Mouse (Mus musculus) cerebellum, postnatal 10 days (tissue): ENCODE measurements around the gene Rab25.
A peak's percentile ranks its signal among the peaks of the same experiment; 100 is the strongest.
"Not testable (repeated sequence)": the region's sequence is repeated elsewhere in the genome, so short reads cannot be mapped to it uniquely, and the experiment has no call there.

Experiments
- DNase-seq, 2 experiments: peaks; one replicate each; pipeline ENCODE4 v3.0.0; 2021; ENCODE audit warnings: mixed read lengths in 2 of 2

Gene Rab25

DNA sequence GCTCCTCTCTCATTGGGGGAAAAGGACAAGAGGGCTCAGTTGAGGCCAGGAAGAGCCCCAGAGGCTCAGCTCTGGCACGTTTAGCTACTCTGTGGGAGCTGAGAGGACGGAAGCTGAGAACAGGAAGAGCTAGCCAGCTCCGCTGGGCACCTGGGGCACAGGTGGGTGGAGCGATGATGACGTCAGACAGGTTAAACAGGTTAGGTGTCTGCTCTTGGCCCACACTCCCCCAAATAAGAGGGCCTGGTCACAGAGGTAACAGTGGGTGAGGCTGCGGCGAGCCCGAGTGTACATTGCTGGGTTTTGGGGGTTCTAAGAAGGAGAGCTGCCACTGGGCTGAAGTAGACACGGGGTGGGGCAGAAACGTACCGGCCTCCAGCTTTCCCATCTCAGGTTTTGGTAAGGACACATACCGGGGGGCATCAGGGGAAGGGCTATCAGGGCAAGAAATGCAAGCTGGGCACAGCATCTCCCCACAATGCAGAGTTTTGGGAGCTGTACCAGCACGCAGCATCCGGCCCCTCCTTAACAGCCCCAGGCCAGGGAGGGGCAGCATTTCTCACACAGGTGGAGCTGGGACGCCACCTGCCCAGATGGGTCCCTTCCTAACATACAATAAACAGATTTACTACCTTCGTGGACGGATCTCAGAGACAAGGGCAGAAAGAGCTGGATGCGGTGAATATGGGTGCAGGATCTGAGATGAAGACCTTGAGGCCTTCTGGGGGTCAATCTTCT, at the start of gene Rab25:
Rab25 (minus strand) TSS at position 121 of the 738 bp plus-strand sequence.
- no peak for DNase-seq

DNA sequence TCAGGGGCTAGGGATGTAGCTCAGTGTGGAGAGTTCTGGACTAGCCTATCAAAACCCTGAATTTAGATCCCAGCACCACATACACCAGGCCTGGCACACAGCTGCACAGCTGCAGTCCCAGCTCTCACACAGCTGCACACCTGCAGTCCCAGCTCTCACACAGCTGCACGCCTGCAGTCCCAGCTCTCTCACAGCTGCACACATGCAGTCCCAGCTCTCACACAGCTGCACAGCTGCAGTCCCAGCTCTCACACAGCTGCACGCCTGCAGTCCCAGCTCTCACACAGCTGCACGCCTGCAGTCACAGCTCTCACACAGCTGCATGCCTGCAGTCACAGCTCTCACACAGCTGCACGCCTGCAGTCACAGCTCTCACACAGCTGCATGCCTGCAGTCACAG, 48.4 kb upstream of the Rab25 start:
- not testable (repeated sequence) for DNase-seq

DNA sequence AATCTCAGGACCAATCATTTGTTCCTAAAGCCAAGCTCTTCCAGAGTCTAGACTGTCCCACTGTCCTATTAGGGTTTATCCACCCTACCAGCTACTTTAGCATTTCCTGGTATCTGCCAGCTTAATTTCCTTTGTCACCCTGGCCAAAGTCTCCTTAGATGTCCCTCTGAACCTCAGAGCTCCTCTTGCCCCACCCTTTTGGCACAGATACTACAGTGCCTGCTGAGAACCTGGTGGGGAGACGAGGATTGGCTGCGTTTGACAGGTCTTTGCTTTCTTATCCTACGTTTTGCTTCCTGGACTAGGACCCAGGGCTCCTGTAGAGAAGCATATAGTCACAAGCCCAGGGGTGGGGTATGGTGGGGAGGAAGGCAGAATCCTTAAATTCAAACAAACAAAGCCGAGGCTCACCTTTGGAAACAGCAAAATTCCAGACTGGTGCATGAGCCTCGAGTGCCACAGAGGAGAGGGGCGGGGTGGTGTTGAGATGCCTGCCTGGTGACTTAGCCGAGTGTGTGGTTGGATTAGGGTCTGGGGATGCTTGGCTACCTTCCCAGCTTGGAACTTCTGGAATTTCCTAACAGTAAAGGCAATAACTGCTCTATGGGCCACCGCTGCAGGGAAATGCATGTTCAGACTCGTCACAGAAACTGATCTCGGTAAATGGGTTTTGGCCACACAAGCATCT, 45.9 kb upstream of the Rab25 start:
- DNase-seq = no peak

DNA sequence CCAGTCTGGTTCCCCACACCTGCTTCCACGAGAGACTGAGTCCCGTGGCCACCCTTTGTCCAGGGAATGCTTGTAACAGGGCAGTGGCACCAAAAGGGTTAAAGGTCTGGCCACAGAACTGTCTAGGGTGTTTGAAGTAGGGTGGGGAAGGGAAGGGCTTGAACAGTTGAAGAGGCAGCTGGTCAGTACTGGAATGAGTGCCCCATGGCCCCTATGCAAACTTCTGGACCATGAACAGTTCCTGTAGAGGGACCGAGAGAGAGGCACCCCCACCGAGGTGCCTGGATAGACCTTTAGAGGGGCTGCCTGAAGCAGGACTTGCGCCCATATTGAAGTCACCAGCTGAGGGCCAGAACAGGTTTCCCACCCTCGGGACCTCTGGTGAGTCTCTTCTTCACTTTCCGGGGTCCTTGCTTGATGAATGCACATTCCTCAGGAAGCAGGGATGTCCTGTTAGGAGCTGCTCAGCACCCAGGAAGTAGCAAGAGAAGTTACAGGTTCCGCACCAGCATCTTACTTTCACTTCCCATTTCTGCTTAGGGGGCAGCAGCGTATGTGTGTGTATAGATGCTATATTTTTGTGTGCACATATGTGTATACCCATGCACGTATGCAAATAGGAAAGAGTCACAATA, 45.0 kb upstream of the Rab25 start:
- no peak for DNase-seq

DNA sequence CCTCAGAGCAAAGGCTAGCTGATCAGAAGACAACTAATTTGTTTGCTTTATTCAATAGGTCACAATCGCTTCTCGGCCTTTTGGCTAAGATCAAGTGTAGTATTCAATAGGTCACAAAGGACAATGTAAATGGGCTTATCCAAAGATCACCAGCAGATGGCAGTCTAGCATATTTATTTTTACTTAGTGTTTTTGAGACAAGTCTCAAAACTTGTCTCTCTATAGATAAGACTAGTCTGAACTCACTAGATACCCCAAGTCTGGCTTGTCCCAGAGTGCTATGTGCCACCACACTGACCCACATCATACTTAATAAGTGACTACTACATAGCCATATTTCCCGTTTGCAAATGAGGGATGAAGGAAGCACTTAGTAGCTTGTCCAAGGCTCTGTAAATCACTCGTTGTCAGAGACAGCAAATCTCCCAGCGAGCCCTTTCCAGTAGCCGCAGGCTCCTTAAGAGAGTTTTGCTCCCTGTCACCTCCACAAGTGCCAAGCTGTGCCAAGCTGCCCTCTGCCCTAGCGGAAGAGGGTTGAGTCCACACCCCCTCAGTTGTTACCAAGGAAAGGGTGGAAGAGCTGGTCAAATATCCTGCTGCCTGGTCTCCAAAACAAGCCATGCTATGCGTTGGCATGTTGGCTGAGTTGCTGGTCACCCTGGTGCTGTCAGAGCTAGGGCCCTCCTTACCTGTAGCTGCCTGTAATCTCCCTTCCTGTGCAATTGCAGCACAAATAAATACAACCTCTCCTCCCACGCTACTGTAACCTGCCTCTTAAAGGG, 44.0 kb upstream of the Rab25 start:
- peak; percentile 63 to 80 for DNase-seq

GRCm38 (mm10) chr3:88591044-88591443, 42.9 kb upstream of the Rab25 start:
- DNase-seq = no peak

GRCm38 (mm10) chr3:88590246-88590645, 42.1 kb upstream of the Rab25 start:
- no peak for DNase-seq

DNA sequence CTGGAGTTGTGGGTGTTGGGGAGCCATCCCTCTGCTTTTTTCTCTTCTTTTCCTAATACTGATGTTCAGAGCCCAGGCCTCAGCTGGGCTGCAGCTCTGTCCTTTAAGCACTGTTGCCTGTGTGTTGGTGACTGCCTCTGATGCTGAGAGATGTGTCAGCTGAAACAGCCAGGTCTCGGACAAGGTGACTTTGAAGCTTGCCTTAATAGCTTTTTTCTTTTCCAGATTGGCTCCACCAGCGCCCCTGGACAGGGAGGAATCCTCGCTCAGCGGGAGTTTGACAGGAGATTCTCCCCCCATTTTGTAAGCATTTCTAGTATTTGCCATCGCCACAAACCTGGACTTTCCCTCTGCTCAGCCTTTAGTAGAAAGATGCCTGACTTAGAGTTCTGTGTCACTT, 38.5 kb upstream of the Rab25 start:
- no peak for DNase-seq

- no peak for DNase-seq
Measured at GRCm38 (mm10) chr3:88585769-88586168, 37.7 kb upstream of the Rab25 start.

DNA sequence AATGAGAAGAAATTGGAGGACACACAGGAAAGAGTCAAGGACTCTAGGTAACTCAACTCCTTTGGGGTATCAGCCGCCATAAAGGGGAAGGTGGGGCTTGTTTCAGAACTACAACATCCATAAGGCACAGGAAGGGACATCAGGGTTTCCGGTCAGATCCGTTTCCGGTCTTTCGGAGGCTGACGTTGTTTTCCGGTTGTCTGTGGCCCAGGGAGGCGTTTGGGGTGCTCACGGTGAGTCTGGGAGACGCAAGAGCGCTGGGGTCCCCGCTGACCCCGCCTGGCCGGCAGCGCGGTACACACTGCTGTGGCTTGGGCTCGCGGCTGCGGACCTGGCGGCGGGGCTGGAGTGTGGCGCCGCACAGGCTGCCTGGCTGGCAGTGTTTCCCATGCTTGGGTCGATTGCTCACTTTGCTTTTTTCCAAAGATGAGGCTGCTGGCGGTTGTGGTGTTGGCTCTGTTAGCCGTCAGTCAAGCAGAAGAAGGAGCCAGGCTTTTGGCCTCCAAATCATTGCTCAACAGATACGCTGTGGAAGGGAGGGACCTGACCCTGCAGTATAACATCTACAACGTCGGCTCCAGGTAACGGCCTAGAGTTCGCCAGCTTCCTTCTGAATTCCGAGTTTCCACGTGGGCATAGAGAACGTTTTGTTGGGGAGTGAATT, 31.5 kb upstream of the Rab25 start:
- DNase-seq = peak; percentile 83 to 86

- no peak for DNase-seq
Measured at GRCm38 (mm10) chr3:88578498-88579424, 30.7 kb upstream of the Rab25 start.

GRCm38 (mm10) chr3:88577846-88578245, 29.7 kb upstream of the Rab25 start:
- not testable (repeated sequence) for DNase-seq

DNA sequence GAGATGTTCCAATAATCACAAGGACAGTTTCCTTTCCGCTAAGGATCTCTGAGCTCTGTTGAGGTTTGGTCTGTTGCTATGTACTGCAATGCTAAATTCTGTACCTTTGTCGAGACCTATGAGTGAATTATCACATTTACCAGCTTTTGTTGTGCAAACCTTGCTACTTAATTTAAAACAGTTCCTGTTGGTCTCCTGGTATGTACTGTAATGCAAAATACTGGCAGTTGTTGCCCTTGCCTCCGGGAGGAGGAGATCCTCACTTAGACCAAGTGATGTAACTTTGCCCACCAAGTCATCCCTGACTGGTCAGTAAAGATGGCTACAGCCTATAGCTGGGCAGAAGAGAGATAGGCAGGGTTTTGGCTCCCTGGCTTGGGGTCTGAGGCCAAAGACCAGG, 27.4 kb upstream of the Rab25 start, which contains the start of gene Ssr2:
Ssr2 (plus strand) TSS at position 337 of the 400 bp plus-strand sequence.
- no peak for DNase-seq

- no peak for DNase-seq
Measured at GRCm38 (mm10) chr3:88573810-88574209, 25.7 kb upstream of the Rab25 start.

GRCm38 (mm10) chr3:88572835-88573234, 24.7 kb upstream of the Rab25 start:
- DNase-seq = no peak

GRCm38 (mm10) chr3:88571856-88572255, 23.8 kb upstream of the Rab25 start:
- DNase-seq = no peak

DNA sequence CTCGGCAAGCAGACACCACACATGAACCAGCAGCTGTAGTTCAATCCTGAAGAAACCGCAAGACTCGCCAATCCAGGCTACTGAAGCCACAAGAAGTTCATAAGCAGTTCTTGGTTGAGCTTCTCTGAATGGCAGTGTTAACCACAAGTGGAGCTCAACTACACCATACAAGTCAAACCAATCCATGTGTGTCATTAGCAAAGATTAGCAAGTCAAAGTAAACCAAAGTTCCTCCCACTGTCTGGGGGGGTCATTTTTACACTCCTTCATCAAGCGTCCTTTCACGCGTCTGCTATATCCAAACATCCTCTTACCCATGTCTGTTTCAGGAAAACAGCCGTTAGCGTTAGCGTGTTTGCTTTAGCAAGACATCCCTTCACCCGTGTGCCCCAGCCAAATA, 22.2 kb upstream of the Rab25 start:
- no peak for DNase-seq

- DNase-seq = no peak
Measured at GRCm38 (mm10) chr3:88569694-88570093, 21.6 kb upstream of the Rab25 start.

GRCm38 (mm10) chr3:88569093-88569492, 21.0 kb upstream of the Rab25 start:
- DNase-seq = no peak

GRCm38 (mm10) chr3:88568615-88569014, 20.5 kb upstream of the Rab25 start:
- no peak for DNase-seq

DNA sequence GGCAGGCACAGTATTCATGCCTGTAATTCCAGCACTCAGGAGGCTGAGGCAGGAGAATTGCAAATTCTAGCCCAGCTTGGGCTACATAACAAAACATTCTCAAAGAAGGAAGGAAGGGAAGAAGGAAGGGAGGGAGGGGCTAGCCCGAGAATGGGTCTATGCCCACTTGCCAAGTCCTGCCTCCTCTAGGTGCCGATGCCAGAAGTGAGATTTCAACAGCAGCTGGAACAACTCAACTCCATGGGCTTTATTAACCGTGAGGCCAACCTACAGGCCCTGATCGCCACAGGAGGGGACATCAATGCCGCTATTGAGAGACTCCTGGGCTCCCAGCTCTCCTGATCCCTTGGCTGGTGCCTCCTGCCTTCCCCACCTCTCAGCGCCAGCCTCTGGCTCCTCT, 19.8 kb upstream of the Rab25 start:
- DNase-seq = no peak
